Mouse (Mus musculus) hindlimb bud, embryonic 11.5 days (tissue): ENCODE data around the gene Elk1.

Source experiments
- DNase-seq: peaks from one replicate; pipeline ENCODE4 v3.0.0-alpha.2; 2012; ENCODE audit warnings: low read depth, low spot score; ENCODE audit errors: extremely low spot score

Elk1 gene

DNA sequence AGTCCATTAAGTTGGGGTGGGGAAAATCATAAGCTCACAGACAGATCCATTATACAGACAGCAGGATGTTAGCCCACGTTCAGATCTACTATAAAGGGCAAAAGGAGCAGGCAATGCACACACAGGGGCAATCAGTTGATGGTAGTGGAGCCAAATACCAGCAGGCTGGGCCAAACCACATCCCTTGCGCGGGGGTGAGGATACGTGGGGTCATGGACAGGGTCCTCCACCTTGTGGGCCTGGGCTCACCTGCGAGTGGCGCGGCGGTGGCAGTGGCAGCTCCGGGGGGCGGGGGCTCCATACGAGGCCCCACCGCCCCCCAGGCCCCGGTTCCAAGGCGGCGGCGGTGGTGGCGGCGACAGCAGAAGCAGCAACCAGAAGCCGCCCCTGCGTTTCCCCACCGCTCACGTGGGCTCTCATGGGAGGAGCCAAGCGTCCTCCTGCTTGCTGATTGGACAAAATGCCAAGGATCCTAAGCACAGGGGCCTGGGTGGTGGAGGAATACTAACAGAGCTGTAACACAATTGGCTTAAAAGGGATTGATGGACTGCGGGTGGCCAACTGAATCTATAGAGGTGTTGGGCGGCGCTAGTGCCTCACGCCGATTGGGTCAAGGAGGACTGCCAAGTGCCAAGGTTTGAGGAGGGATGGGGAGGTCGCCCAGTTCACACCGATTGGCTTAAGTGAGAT lies at the start of gene Elk1:
Elk1 (minus strand) TSS at position 418 of the 690 bp plus-strand sequence.
- peak; percentile 73 for DNase-seq

DNA sequence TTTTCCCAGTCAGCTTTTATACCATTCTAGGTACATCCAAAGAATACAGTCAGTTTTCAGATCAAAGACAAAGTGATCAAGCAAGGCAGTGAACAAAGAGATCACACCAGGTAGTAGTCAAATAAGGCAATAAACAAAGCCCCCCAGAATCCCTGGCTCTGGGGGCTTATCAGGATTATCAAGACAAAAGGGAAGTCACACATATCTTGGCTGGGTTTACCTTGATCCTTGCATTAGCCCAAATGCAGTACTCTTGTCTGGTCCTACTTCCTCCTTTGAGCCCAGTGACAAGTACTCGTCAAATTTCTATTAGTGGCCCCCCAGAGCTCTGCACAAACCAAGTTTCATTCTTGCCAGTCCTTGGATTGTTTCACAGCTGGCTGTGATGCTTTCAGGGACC lies 30.5 kb upstream of the Elk1 start:
- DNase-seq: no peak

- no peak for DNase-seq
Observed at GRCm38 (mm10) chrX:20961477-20962378, 11.3 kb upstream of the Elk1 start, which contains the start of gene Uxt. Uxt (minus strand) TSS chrX:20962017.

- no peak for DNase-seq
Observed at GRCm38 (mm10) chrX:20946055-20946454, 4.4 kb downstream of the Elk1 start.

GRCm38 (mm10) chrX:20931963-20932362 lies 18.4 kb downstream of the Elk1 start:
- no peak for DNase-seq

DNA sequence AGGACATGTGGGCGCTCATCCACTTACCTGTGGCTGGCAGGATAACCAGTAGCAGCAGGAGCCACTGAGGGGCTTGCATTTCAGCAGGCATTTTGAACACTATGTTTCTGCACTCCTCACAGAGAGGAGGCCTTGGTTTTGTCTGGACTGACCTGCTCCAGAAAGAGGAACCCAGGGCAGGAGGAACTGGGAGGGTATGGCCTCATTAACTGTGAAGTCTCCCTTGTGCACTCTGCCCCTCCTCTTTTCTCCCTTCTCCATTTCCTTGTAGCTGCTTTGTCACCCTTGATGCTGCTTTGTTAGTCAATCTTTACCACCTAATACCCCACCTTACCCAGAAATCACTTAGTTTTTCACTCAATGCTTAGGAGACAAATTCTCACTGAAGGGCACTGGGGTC lies 19.0 kb downstream of the Elk1 start, which contains the start of gene Cfp:
Cfp (minus strand) TSS at position 192 of the 400 bp plus-strand sequence.
- no peak for DNase-seq

- no peak for DNase-seq
Observed at GRCm38 (mm10) chrX:20929859-20930258, 20.5 kb downstream of the Elk1 start.

GRCm38 (mm10) chrX:20924976-20925375 lies 25.4 kb downstream of the Elk1 start:
- no peak for DNase-seq

- no peak for DNase-seq
Observed at GRCm38 (mm10) chrX:20923506-20923905, 26.9 kb downstream of the Elk1 start.

DNA sequence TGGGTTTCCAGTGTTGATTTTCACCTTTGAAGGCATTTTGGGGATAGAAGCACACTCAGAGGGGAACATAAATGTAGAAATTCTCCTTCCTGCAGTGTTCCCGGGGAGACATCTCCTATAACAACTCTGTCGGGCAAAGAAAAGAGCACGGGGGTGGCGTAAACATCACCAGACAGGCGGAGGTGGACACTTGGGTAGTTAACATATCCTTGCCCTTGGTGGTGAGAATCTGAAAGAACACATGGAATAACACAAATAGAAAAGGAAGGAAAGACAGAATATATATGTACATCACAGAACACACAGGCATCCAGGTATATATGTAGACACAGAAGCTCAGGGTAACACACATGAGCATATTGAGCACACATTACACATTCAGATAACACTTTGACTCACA lies 29.0 kb downstream of the Elk1 start:
- DNase-seq: no peak

DNA sequence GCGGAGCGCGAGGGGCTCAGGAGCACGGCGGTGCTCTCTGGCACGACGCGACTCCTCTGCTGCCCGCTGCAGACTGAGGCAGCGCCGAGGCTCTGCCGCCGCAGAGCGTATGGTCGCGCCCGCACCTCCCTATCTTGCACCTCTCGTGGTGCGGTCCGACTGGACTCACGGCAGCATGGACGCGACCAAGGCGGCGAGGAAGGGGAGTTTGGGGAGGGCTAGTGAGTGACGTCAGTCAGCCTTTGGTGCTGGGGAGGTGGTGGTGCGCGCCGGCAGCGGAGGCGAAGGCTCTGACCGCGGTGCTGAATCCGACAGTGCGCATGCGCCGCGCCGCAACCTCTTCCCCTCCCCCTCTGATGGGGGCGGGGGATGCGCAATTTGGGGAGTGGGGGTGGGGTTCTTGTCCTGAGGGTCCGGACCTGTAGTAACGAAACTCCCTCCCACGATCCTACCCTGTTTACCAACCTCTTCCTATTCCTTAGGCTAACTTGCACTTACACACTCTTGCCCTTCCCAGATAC lies 29.5 kb downstream of the Elk1 start, which contains the start of gene Syn1:
Syn1 (minus strand) TSS at position 161 of the 521 bp plus-strand sequence.
- peak; percentile 20 for DNase-seq

DNA sequence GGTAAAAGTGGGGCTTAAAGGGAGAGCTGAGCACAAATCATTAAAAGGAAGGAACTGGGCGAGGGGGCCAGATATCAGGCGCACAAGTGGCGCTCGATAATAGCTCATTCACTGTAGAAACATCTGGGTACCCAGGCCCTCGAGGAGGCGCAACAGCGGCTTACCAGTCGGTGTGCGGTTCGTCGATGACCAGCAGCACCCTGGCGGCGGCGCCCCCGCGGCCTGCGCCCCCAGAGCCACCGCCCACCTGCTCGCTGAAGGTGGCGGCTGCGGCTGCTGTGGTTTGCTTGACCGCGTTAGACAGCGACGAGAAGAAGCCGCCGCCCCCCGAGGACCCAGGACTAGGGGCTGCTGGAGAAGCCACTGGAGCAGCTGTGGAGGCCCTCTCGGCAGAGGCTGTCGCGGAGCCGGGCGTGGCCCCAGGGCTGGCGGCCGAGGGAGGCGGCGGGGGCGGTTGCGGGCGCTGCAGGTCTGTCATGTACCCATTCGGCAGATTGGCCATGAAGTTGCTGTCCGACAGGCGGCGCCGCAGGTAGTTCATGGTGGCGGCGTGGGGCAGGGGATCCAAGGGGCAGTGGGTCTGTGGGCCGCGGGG lies 30.1 kb downstream of the Elk1 start:
- DNase-seq: no peak

DNA sequence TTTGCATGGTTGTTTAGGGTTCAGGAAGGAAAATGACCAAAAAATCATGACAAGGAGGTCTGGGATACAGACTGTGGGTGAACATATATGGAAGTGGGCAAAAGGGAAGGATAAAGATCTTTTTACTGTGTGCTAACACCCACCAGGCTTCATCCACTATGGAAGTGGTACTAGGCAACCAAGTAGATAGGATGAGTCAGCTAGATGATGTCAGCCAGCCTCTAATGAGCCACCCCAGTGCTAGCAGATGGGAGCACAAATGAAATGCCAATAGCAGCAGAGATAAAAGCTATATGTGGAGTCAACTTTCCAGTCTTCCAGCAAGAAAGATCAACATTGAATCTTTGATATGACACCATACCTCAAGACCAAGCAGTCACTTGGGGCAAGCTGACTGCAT lies 35.3 kb downstream of the Elk1 start:
- no peak for DNase-seq

GRCm38 (mm10) chrX:20913726-20914125 lies 36.7 kb downstream of the Elk1 start:
- no peak for DNase-seq

GRCm38 (mm10) chrX:20910074-20910473 lies 40.3 kb downstream of the Elk1 start:
- DNase-seq: no peak
